Mouse (Mus musculus): Measurements from ENCODE around the gene Acox2.
"Not testable (repeated sequence)": the region's sequence is repeated elsewhere in the genome, so short reads cannot be mapped to it uniquely, and the experiment has no call there.

Gene Acox2

GRCm38 (mm10) chr14:8259166-8259565, at the start of gene Acox2:
Acox2 (minus strand) TSS chr14:8259353.
- no peak for DNase-seq (ENCODE audit: low read depth in 1 of 2, low spot score in 2 of 2)

- no peak for DNase-seq (ENCODE audit: low read depth in 1 of 2, low spot score in 2 of 2)
Observed at GRCm38 (mm10) chr14:8308650-8309049, 49.5 kb upstream of the Acox2 start.

GRCm38 (mm10) chr14:8306884-8307283, 47.7 kb upstream of the Acox2 start:
- DNase-seq (ENCODE audit: low read depth in 1 of 2, low spot score in 2 of 2), result no peak

- DNase-seq (ENCODE audit: low read depth in 1 of 2, low spot score in 2 of 2), result no peak
Observed at GRCm38 (mm10) chr14:8305014-8305413, 45.9 kb upstream of the Acox2 start.

GRCm38 (mm10) chr14:8304082-8304481, 44.9 kb upstream of the Acox2 start:
- no peak for DNase-seq (ENCODE audit: low read depth in 1 of 2, low spot score in 2 of 2)

GRCm38 (mm10) chr14:8302687-8303086, 43.5 kb upstream of the Acox2 start:
- DNase-seq (ENCODE audit: low read depth in 1 of 2, low spot score in 2 of 2), result no peak

GRCm38 (mm10) chr14:8300281-8300680, 41.1 kb upstream of the Acox2 start:
- no peak for DNase-seq (ENCODE audit: low read depth in 1 of 2, low spot score in 2 of 2)

GRCm38 (mm10) chr14:8297889-8298293, 38.7 kb upstream of the Acox2 start:
- no peak for DNase-seq (ENCODE audit: low read depth in 1 of 2, low spot score in 2 of 2)

- DNase-seq (ENCODE audit: low read depth in 1 of 2, low spot score in 2 of 2), result no peak
Observed at GRCm38 (mm10) chr14:8294257-8294656, 35.1 kb upstream of the Acox2 start.

- not testable (repeated sequence) for DNase-seq (ENCODE audit: low read depth in 1 of 2, low spot score in 2 of 2)
Observed at GRCm38 (mm10) chr14:8286595-8286994, 27.4 kb upstream of the Acox2 start.

- no peak for DNase-seq (ENCODE audit: low read depth in 1 of 2, low spot score in 2 of 2)
Observed at GRCm38 (mm10) chr14:8283784-8284183, 24.6 kb upstream of the Acox2 start.

- not testable (repeated sequence) for DNase-seq (ENCODE audit: low read depth in 1 of 2, low spot score in 2 of 2)
Observed at GRCm38 (mm10) chr14:8271281-8271680, 12.1 kb upstream of the Acox2 start.

GRCm38 (mm10) chr14:8264378-8264777, 5.2 kb upstream of the Acox2 start:
- no peak for DNase-seq (ENCODE audit: low read depth in 1 of 2, low spot score in 2 of 2)

- DNase-seq (ENCODE audit: low read depth in 1 of 2, low spot score in 2 of 2), result no peak
Observed at GRCm38 (mm10) chr14:8262242-8262641, 3.1 kb upstream of the Acox2 start.

- DNase-seq (ENCODE audit: low read depth in 1 of 2, low spot score in 2 of 2), result no peak
Observed at GRCm38 (mm10) chr14:8260214-8260613, 1.1 kb upstream of the Acox2 start.

GRCm38 (mm10) chr14:8258752-8259151, 401 bp downstream of the Acox2 start:
- DNase-seq (ENCODE audit: low read depth in 1 of 2, low spot score in 2 of 2), result no peak

GRCm38 (mm10) chr14:8258335-8258627, 872 bp downstream of the Acox2 start:
- DNase-seq (ENCODE audit: low read depth in 1 of 2, low spot score in 2 of 2), result no peak

- DNase-seq (ENCODE audit: low read depth in 1 of 2, low spot score in 2 of 2), result no peak
Observed at GRCm38 (mm10) chr14:8257521-8258334, 1.4 kb downstream of the Acox2 start.

- DNase-seq (ENCODE audit: low read depth in 1 of 2, low spot score in 2 of 2), result no peak
Observed at GRCm38 (mm10) chr14:8256881-8257280, 2.3 kb downstream of the Acox2 start.

GRCm38 (mm10) chr14:8256072-8256471, 3.1 kb downstream of the Acox2 start:
- no peak for DNase-seq (ENCODE audit: low read depth in 1 of 2, low spot score in 2 of 2)

GRCm38 (mm10) chr14:8255076-8255729, 4.0 kb downstream of the Acox2 start:
- DNase-seq (ENCODE audit: low read depth in 1 of 2, low spot score in 2 of 2), result no peak

GRCm38 (mm10) chr14:8251330-8251885, 7.7 kb downstream of the Acox2 start:
- DNase-seq (ENCODE audit: low read depth in 1 of 2, low spot score in 2 of 2), result no peak
